ENCODE assay signal across 11 mouse cellular contexts in the genomic region with DNA sequence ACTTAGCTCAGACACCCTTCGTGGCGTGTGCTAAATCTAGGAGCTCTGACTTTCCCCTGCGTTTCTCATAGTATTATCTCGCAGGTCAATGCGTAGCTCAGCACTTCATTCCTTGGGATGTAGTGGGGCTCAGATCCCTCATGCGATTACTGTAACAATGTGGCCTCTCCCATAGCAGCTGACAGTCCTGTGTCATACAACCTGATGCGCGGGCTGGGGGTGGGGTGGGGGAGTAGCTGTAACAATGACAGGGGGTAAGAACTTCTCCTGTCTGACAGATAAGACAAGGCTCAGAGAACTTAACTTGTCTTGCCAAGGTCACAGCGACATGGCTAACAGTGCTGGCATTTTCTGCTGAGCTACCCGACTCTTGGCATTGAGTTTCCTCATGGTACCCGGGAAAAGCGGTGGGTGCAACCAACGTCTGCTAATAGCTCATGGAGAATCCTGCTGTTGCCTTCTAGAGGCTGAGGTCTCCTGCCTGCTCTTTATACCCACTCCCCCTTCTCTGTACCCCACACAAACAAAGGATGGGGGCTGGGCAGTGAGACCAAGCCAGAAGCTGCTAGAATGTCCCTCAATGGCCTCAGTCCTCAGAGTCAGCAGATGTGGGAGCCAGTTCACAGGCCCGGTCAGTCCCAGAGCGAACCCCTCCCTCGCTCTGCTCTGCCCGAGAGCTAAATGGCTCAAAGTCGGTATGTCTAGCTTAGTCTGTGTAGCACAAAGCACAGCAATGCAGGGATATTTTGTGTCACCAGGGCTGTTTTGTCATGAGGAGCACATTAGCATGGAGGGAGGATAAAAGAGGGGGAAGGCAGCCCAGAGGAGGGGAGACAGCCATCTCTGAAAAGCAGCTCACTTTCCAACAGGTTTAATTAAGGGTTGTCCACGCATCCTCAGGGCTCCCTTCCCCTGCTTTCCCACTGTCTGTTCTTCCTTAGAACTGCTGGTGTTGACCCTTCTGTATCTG. TPM values are rescaled to one million over a fixed set of nuclear protein-coding genes. Genes with fewer than 3 reads are reported as not detected.
DNase-seq lines count a peak whose midpoint lies in the region.
"Had no signal": no experiment of that assay in that cellular context is flagged by ENCODE, and none has a peak within 500 bp of the region (broad histone marks: within the 10 kb centered on the region; RNA-seq: fewer than 3 reads in every experiment).

No protein-coding gene starts in this region.

- no peak overlapping the region for H3K4me3 ChIP-seq in limb, embryonic 10.5 days
- H3K4me3 ChIP-seq: liver, embryonic 15.5 days; stomach, embryonic 15.5 days had no signal

- H3K27me3 ChIP-seq in limb, embryonic 10.5 days (ENCODE audit: low read depth, poor library complexity, severe bottlenecking) = no peaks in the 10 kb centered on the region
- H3K27me3 ChIP-seq: stomach, embryonic 15.5 days had no signal

- peak; percentile 42 to 55 for DNase-seq in cerebellum, postnatal 10 days
- DNase-seq in cerebellum, postnatal 36 days = no peak
- peak; percentile 6 for DNase-seq in right cerebral cortex, postnatal 14 days
- DNase-seq in right cerebral cortex, postnatal 10 days (ENCODE audit: low spot score in 2 of 2) = no peak
- DNase-seq in limb, embryonic 10.5 days (ENCODE audit: low spot score) = no peak
- DNase-seq in retina, postnatal 1 day = peak; percentile 61
- DNase-seq in c-Kit-positive CD71-positive TER-119-positive erythroid progenitor cells, embryonic 14.5 days (ENCODE audit: low spot score) = no peak
- no peak for DNase-seq in layer of hippocampus, postnatal 14 days (ENCODE audit: low spot score in 2 of 2)
- DNase-seq: heart, postnatal 10 days had no signal

- peak overlapping the region; percentile 78 for H3K27ac ChIP-seq in limb, embryonic 10.5 days
- H3K27ac ChIP-seq: liver, embryonic 15.5 days; stomach, embryonic 15.5 days had no signal

- 78% methylated on average over 19 of the region's 19 CpGs for WGBS in limb, embryonic 10.5 days

- H3K36me3 ChIP-seq in limb, embryonic 10.5 days = no peaks in the 10 kb centered on the region
- H3K36me3 ChIP-seq: liver, embryonic 15.5 days; stomach, embryonic 15.5 days had no signal

- H3K4me1 ChIP-seq in limb, embryonic 10.5 days = peaks cover 27% of the 10 kb centered on the region

- no peaks in the 10 kb centered on the region for H3K9me3 ChIP-seq in limb, embryonic 10.5 days (replicated peaks)
- H3K9me3 ChIP-seq: liver, embryonic 15.5 days; stomach, embryonic 15.5 days had no signal

RNA-seq across cellular contexts. Expression of gene Cdc42ep4, which starts 45.6 kb away (rescaled TPM):
- polyA plus RNA-seq in limb, embryonic 10.5 days (2016; fragmentation: Nextera tagmentation; extraction: Ambion mirVana) = 111 and 130 TPM in 2 replicates
- 10 to 100 TPM; 42.1 to 46.9 TPM for total RNA-seq in layer of hippocampus, postnatal 14 days (2021)

Comparison
In these comparisons a context has a peak if more than half of its experiments do, and no peak if none do; other contexts are left out.
1. DNase-seq: peak in cerebellum, postnatal 10 days (2 of 2), right cerebral cortex, postnatal 14 days (single experiment) and retina, postnatal 1 day (single experiment); none in cerebellum, postnatal 36 days (0 of 2), right cerebral cortex, postnatal 10 days (0 of 2), limb, embryonic 10.5 days (single experiment), c-Kit-positive CD71-positive TER-119-positive erythroid progenitor cells, embryonic 14.5 days (single experiment) and layer of hippocampus, postnatal 14 days (0 of 2).